Mouse (Mus musculus): Measurements from ENCODE around the gene Lce1h.

Gene Lce1h

DNA sequence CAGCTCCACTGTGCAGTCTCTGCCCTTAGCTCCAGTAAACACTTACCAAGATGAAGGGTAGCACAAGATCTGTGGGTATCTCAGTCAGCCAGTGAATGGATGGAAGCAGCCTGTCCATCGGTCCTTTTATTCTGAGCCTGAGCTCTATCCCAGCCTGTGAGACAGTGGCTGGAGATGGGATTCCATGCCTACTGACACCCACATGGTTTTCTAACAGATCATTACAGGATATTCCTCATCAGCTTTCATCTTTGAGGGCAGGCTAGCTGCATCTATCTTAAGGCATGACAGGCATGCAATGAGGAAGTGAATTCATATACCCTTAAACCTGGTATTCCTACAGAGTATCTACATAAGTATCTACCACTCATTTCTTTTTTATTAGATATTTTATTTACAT, at the start of gene Lce1h:
Gene Lce1h (minus strand): TSS at position 101 of the 400 bp plus-strand sequence.
- DNase-seq, result no peak

DNA sequence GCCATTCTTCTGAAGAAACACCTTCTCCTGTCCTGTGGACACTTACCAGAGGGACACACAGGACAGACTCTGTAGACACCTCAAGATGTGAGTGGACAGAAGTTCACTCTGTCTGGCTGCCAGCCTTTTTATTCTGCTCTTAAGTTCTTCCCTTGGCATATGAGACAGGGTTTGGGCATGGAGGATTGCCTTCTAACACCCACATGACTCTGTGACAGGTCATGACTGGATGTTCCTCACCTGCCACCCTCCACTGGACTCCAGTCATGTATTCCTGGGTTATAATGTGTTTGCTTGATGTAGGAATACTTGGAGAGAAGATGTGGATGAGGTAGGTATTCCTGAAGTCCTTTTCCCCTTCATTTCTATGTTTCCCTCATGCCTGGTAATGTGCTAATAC, 42.9 kb upstream of the Lce1h start, which contains the start of gene Lce1k:
Gene Lce1k (minus strand): TSS at position 101 of the 400 bp plus-strand sequence.
- DNase-seq, result no peak

DNA sequence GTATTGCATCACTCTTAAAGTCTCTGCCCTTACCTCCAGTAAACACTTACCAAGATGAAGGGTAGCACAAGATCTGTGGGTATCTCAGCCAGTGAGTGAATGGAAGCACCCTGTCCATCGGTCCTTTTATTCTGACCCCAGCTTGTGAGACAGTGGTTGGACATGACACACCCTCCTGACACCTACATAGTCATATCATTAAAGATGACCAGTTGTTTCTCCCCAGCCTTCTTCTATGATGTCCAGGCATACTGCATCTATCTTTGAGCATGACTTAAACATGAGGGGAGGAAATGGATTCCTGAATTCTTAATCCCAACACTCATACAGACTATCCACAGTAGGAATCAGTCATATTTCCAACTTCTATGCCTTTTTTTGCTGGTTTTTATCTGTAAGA, 25.5 kb upstream of the Lce1h start, which contains the start of gene Lce1j:
Gene Lce1j (minus strand): TSS at position 101 of the 400 bp plus-strand sequence.
- no peak for DNase-seq

DNA sequence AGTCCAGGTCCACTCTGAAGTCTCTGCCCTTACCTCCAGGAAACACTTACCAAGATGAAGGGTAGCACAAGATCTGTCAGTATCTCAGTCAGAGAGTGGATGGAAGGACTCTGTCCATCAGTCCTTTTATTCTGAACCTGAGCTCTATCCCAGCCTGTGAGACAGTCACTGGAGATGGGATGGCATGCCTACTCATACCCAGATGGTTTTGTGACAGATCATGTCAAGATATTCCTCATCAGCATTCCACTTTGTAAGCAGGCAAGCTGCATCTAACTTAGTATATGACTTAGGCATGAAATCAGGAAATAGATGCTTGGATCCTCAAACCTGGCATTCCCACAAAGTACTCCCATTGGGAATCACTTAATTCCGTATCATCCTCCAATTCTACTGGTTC, 13.9 kb upstream of the Lce1h start, which contains the start of gene Lce1i:
Gene Lce1i (minus strand): TSS at position 101 of the 400 bp plus-strand sequence.
- DNase-seq, result no peak

DNA sequence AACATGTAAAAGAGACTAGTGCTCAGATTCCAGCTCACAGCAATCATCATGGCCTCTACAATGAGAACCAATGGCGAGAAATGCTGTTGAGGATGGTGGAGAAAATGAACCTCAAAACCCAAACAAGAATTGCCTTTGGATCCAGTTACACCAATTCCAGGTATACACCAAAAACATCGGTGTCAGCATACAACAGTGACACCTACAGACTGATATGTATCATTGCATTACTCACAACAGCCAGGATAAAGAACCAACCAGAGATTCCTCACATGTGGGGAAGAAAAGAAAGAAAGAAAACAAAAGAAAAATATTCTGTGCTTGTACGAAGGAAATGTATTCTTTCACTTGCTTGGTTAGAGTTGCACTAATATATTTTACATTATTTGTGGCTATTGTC, 6.7 kb upstream of the Lce1h start:
- DNase-seq, result no peak

DNA sequence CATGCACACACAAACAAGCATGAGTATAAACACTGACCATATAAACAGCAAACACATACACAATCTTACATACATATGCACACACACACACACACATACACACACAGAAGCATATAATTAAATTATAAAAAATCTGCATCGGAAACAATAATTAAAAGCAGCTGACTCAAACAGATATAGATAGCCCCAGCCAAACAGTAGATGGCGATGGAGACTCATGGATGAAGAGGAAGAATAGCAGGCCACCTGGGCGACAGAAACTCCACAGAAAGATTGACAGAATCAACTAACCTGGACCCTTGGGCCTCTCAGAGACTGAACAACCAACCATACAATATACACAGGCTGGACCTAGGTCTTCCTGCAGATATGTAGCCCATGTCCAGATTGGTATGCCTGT, 11.7 kb downstream of the Lce1h start:
- no peak for DNase-seq

DNA sequence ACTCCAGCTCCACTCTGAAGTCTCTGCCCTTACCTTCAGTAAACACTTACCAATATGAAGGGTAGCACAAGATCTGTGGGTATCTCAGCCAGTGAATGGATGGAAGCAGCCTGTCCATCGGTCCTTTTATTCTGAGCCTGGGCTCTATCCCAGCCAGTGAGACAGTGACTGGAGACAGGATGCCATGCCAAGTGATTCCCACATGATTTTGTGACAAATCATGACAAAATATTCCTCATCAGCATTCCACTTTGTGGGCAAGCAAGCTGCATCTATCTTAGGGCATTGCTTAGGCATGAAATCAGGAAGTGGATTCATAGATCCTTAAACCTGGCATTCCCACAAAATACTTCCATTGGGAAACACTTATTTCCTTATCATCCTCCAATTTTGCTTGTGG, 12.6 kb downstream of the Lce1h start, which contains the start of gene Lce1g:
Gene Lce1g (minus strand): TSS at position 101 of the 400 bp plus-strand sequence.
- DNase-seq, result no peak

DNA sequence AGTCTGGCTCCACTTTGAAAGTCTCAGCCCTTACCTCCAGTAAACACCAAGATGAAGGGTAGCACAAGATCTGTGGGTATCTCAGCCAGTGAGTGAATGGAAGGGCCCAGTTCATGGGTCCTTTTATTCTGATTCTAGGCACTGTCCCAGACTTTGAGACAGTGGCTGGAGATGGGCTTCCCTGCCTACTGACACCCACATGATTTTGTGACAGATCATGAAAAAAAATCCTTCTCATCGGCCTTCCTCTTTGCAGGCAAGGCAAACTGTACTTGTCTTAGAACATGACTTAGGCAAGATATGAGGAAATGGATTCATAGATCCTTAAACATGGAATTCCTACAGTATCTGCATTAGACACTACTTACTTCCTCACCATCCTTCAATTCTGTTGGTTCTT, 25.9 kb downstream of the Lce1h start, which contains the start of gene Gm38119:
Gene Gm38119 (minus strand): TSS at position 101 of the 400 bp plus-strand sequence.
- DNase-seq, result no peak

DNA sequence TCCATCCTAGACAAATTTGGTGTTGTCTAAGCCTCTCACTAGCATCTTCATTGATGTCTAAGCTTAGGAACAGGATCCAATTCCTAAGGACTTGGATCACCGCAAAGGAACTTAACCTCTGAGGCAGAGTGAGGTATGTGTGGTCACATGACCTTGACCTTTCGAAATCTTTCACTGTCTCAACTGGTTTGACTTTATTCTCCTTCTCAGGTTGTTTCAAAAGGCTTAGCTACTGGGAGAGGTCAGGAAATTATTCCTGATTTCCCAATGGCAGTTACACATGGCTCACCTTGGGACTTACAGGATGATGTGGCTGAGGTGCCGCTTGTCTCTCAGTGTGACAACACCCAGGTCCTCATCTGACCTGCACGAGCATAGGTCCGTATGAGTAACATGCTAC, 42.2 kb downstream of the Lce1h start:
- no peak for DNase-seq

DNA sequence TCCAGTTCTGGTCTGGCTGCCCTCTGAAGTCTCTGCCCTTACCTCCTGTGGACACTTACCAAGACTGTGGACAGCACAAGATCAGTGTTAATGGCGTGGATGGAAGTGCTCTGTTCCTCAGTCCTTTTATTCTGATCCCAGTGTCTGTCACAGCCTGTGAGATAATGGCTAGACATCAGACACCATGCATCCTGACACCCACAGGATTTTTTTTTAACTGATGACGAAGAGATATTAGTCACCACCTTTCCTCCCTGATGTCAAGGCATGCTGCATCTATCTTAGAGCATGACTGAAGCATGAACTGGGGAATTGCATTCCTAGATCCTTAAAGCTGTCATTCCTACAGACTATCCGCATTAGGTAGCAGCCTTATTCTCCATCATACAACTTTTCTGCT, 44.6 kb downstream of the Lce1h start, which contains the start of gene Lce1f:
Gene Lce1f (minus strand): TSS at position 101 of the 400 bp plus-strand sequence.
- DNase-seq, result no peak

DNA sequence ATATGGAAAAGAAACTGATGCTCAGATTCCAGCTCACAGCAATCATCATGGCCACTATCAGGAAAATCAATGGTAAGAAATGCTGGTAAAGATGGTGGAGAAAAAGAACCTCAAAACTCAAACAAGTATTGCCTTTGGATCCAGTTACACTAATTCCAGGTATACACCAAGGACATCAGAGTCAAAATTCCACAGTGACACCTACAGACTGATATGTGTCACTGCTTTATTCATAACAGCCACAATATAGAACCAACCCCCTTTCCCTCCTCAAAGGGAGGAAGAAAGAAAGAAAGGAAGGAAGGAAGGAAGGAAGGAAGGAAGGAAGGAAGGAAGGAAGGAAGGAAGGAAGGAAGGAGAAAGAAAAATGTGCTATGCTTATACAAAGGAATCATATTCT, 49.7 kb downstream of the Lce1h start:
- no peak for DNase-seq
